9 mouse cellular contexts compared by ENCODE assay signal in genomic region chr1:45905107-45905821, GRCm38 (mm10). TPM values are rescaled to one million over a fixed set of nuclear protein-coding genes. Genes with fewer than 3 reads are reported as not detected.
DNase-seq lines count a peak whose midpoint lies in the region; ATAC-seq and TF ChIP-seq lines count a peak whose summit lies in the region.
"Had no signal": no experiment of that assay in that cellular context is flagged by ENCODE, and none has a peak within 500 bp of the region (broad histone marks: within the 10 kb centered on the region; RNA-seq: fewer than 3 reads in every experiment).

No protein-coding gene starts in this region.

- H3K27ac ChIP-seq in heart, embryonic 11.5 days (ENCODE audit: low read depth, low read length): peak overlapping the region; percentile 41; the same call in 1 of the 2 replicates
- H3K27ac ChIP-seq in kidney, embryonic 14.5 days (ENCODE audit: low read depth, low read length): peak overlapping the region; percentile 67
- no peak overlapping the region for H3K27ac ChIP-seq in lung, postnatal 0 days (ENCODE audit: low read length)
- no peak overlapping the region for H3K27ac ChIP-seq in thymus, adult 2 months (ENCODE audit: control insufficient read depth, insufficient read depth, low read length)

- intact Hi-C loops in left cerebral cortex, postnatal 14 days (cut with DNase I): no loop called here

- peak; percentile 10 to 24 for DNase-seq in urinary bladder, adult 18-20 months (ENCODE audit: low spot score in 2 of 2)
- no peak for DNase-seq in urinary bladder, postnatal 10 days (ENCODE audit: low spot score)
- DNase-seq in lung, postnatal 0 days (ENCODE audit: low spot score): peak; percentile 46
- DNase-seq in retina, postnatal 7 days (ENCODE audit: low read depth, low spot score): peak; percentile 20
- no peak for DNase-seq in left cerebral cortex, postnatal 14 days (ENCODE audit: low spot score in 2 of 2)
- DNase-seq in thymus, adult 2 months: no peak

- H3K4me3 ChIP-seq in heart, embryonic 11.5 days (ENCODE audit: low read depth, low read length): no peak overlapping the region
- no peak overlapping the region for H3K4me3 ChIP-seq in kidney, embryonic 14.5 days (ENCODE audit: low read length)
- H3K4me3 ChIP-seq in lung, postnatal 0 days (ENCODE audit: low read depth, low read length): no peak overlapping the region
- H3K4me3 ChIP-seq in thymus, adult 2 months (ENCODE audit: control insufficient read depth, insufficient read depth, low read length): no peak overlapping the region

- no peak for TF ChIP-seq CTCF in lung, postnatal 0 days (IDR thresholded peaks at IDR 0.05)
- TF ChIP-seq CTCF in thymus, adult 2 months (IDR thresholded peaks at IDR 0.05; ENCODE audit: borderline replicate concordance, control insufficient read depth, extremely low read depth, insufficient read depth, low read length, poor library complexity): no peak

- no peaks in the 10 kb centered on the region for H3K27me3 ChIP-seq in heart, embryonic 11.5 days (ENCODE audit: control insufficient read depth, insufficient read depth, low read length)
- no peaks in the 10 kb centered on the region for H3K27me3 ChIP-seq in kidney, embryonic 14.5 days (ENCODE audit: control insufficient read depth, insufficient read depth, low read length)
- no peaks in the 10 kb centered on the region for H3K27me3 ChIP-seq in lung, postnatal 0 days (replicated peaks; ENCODE audit: insufficient read depth, low read length)
- no peaks in the 10 kb centered on the region for H3K27me3 ChIP-seq in thymus, adult 2 months (ENCODE audit: control insufficient read depth, insufficient read depth, low read length)

- no peak overlapping the region for H3K9ac ChIP-seq in heart, embryonic 11.5 days (ENCODE audit: low read depth, low read length)
- H3K9ac ChIP-seq in kidney, embryonic 14.5 days (ENCODE audit: low read depth, low read length): no peak overlapping the region
- H3K9ac ChIP-seq in lung, postnatal 0 days (replicated peaks; ENCODE audit: low read depth): no peak overlapping the region

- peaks cover 5% of the 10 kb centered on the region; the same call in 1 of the 2 replicates for H3K4me1 ChIP-seq in heart, embryonic 11.5 days (ENCODE audit: control insufficient read depth, insufficient read depth, low read length)
- peaks cover 9% of the 10 kb centered on the region; the same call in 1 of the 2 replicates for H3K4me1 ChIP-seq in kidney, embryonic 14.5 days (ENCODE audit: control insufficient read depth, insufficient read depth, low read length)
- peaks cover 3% of the 10 kb centered on the region; the same call in 1 of the 2 replicates for H3K4me1 ChIP-seq in lung, postnatal 0 days (ENCODE audit: insufficient read depth, low read depth, low read length)
- no peaks in the 10 kb centered on the region for H3K4me1 ChIP-seq in thymus, adult 2 months (replicated peaks; ENCODE audit: control insufficient read depth, insufficient read depth, low read length)

- no peaks in the 10 kb centered on the region for H3K9me3 ChIP-seq in heart, embryonic 11.5 days (replicated peaks; ENCODE audit: control insufficient read depth, low read length)
- H3K9me3 ChIP-seq in kidney, embryonic 14.5 days (ENCODE audit: control insufficient read depth, low read length): no peaks in the 10 kb centered on the region
- no peaks in the 10 kb centered on the region for H3K9me3 ChIP-seq in lung, postnatal 0 days (ENCODE audit: low read length)

- H3K4me2 ChIP-seq in heart, embryonic 11.5 days: no peak overlapping the region
- no peak overlapping the region for H3K4me2 ChIP-seq in kidney, embryonic 14.5 days (replicated peaks; ENCODE audit: low read depth, low read length)
- no peak overlapping the region for H3K4me2 ChIP-seq in lung, postnatal 0 days (replicated peaks; ENCODE audit: low read depth, low read length)

- TF ChIP-seq POLR2A in thymus, adult 2 months (IDR thresholded peaks at IDR 0.05; ENCODE audit: control insufficient read depth, extremely low read depth, insufficient read depth, low read length, poor library complexity): no peak

- WGBS in heart, embryonic 11.5 days (ENCODE audit: insufficient replicate concordance): 9% methylated on average over 5 of the region's 5 CpGs
- WGBS in kidney, embryonic 14.5 days: 13% methylated on average over 5 of the region's 5 CpGs
- 20% methylated on average over 5 of the region's 5 CpGs for WGBS in lung, postnatal 0 days
- WGBS in thymus, adult 2 months: 88% methylated on average over 5 of the region's 5 CpGs

- TF ChIP-seq EP300 in lung, postnatal 0 days (IDR thresholded peaks at IDR 0.05): 0 out of 2 replicates have a peak, but pooled peaks have one; percentile 30

- peak; percentile 78 for ATAC-seq in heart, embryonic 11.5 days (replicated peaks; ENCODE audit: insufficient number of reproducible peaks, low FRiP score, low TSS enrichment)
- peak; percentile 93 for ATAC-seq in kidney, embryonic 14.5 days (ENCODE audit: low FRiP score, low TSS enrichment)
- peak; percentile 78 for ATAC-seq in lung, postnatal 0 days

- H3K36me3 ChIP-seq in heart, embryonic 11.5 days (ENCODE audit: control insufficient read depth, insufficient read depth, low read length): no peaks in the 10 kb centered on the region
- no peaks in the 10 kb centered on the region for H3K36me3 ChIP-seq in kidney, embryonic 14.5 days (ENCODE audit: control insufficient read depth, insufficient read depth, low read length)
- H3K36me3 ChIP-seq in lung, postnatal 0 days (ENCODE audit: insufficient read depth, low read length): no peaks in the 10 kb centered on the region
- H3K36me3 ChIP-seq in thymus, adult 2 months (ENCODE audit: control insufficient read depth, insufficient read depth, low read length): no peaks in the 10 kb centered on the region

RNA-seq across cellular contexts. Expression of gene Gm5269, which starts 15.2 kb away (rescaled TPM):
- not detected in 2 replicates for polyA plus RNA-seq in heart, embryonic 11.5 days (2014; fragmentation: Nextera tagmentation; extraction: Ambion mirVana)
- polyA plus RNA-seq in kidney, embryonic 14.5 days (2014; fragmentation: Nextera tagmentation; extraction: Ambion mirVana): not detected in 2 replicates
- not detected in 2 replicates for polyA plus RNA-seq in lung, postnatal 0 days (2015; fragmentation: Nextera tagmentation; extraction: Ambion mirVana)
- not detected for total RNA-seq in left cerebral cortex, postnatal 14 days (2021)
- polyA plus RNA-seq in thymus, adult 2 months (2012; rRNA removed): not detected in 2 replicates
- total RNA-seq: left cerebral cortex, postnatal 10 days had no signal

RNA-seq across cellular contexts. Expression of gene Slc40a1, which starts 21.1 kb away (rescaled TPM):
- 15.2 and 16.4 TPM in 2 replicates for polyA plus RNA-seq in heart, embryonic 11.5 days (2014; fragmentation: Nextera tagmentation; extraction: Ambion mirVana)
- polyA plus RNA-seq in kidney, embryonic 14.5 days (2014; fragmentation: Nextera tagmentation; extraction: Ambion mirVana): 64.6 and 101 TPM in 2 replicates
- 20.4 and 23.1 TPM in 2 replicates for polyA plus RNA-seq in lung, postnatal 0 days (2015; fragmentation: Nextera tagmentation; extraction: Ambion mirVana)
- total RNA-seq in left cerebral cortex, postnatal 14 days (2021): 10 to 100 TPM; 17.8 to 19.2 TPM
- polyA plus RNA-seq in thymus, adult 2 months (2012; rRNA removed): 14.2 and 15.3 TPM in 2 replicates

Comparison
In these comparisons a context has a peak if more than half of its experiments do, and no peak if none do; other contexts are left out.
1. DNase-seq: peak in urinary bladder, adult 18-20 months (2 of 2), lung, postnatal 0 days (single experiment) and retina, postnatal 7 days (single experiment); none in urinary bladder, postnatal 10 days (single experiment), left cerebral cortex, postnatal 14 days (0 of 2) and thymus, adult 2 months (single experiment).
2. H3K27ac ChIP-seq: peak in heart, embryonic 11.5 days (single experiment) and kidney, embryonic 14.5 days (single experiment); none in lung, postnatal 0 days (single experiment) and thymus, adult 2 months (single experiment).
3. Peak in every context shown above with its lines, with median percentiles within 50 percentile points of each other: ATAC-seq.